Mouse (Mus musculus): ENCODE results near the gene March6.

Gene March6

GRCm38 (mm10) chr15:31530659-31531445, at the start of gene March6:
March6 (minus strand) TSS chr15:31531053.
- in situ Hi-C loops (cut with MboI, MseI): loop anchor here (5.0 kb wide), 1 partner anchor 71 kb away; the partner anchor contains the start of genes Cct5 and Fam173b

GRCm38 (mm10) chr15:31576076-31576475, 45.2 kb upstream of the March6 start:
- in situ Hi-C loops (cut with MboI, MseI): no loop called here

- in situ Hi-C loops (cut with MboI, MseI): no loop called here
Measured at GRCm38 (mm10) chr15:31573692-31574091, 42.8 kb upstream of the March6 start.

GRCm38 (mm10) chr15:31573287-31573686, 42.4 kb upstream of the March6 start:
- in situ Hi-C loops (cut with MboI, MseI): no loop called here

- in situ Hi-C loops (cut with MboI, MseI): no loop called here
Measured at GRCm38 (mm10) chr15:31571906-31572722, 41.3 kb upstream of the March6 start.

- in situ Hi-C loops (cut with MboI, MseI): no loop called here
Measured at GRCm38 (mm10) chr15:31570959-31571358, 40.1 kb upstream of the March6 start.

GRCm38 (mm10) chr15:31569325-31570022, 38.6 kb upstream of the March6 start:
- in situ Hi-C loops (cut with MboI, MseI): no loop called here

- in situ Hi-C loops (cut with MboI, MseI): no loop called here
Measured at GRCm38 (mm10) chr15:31568581-31568996, 37.7 kb upstream of the March6 start.

- in situ Hi-C loops (cut with MboI, MseI): no loop called here
Measured at GRCm38 (mm10) chr15:31567431-31567830, 36.6 kb upstream of the March6 start.

GRCm38 (mm10) chr15:31565786-31566185, 34.9 kb upstream of the March6 start:
- in situ Hi-C loops (cut with MboI, MseI): no loop called here

- in situ Hi-C loops (cut with MboI, MseI): no loop called here
Measured at GRCm38 (mm10) chr15:31565184-31565583, 34.3 kb upstream of the March6 start, which contains the start of gene Cmbl. Cmbl (plus strand) TSS chr15:31565389.

GRCm38 (mm10) chr15:31563577-31564546, 33.0 kb upstream of the March6 start:
- in situ Hi-C loops (cut with MboI, MseI): no loop called here

- in situ Hi-C loops (cut with MboI, MseI): no loop called here
Measured at GRCm38 (mm10) chr15:31562847-31563246, 32.0 kb upstream of the March6 start.

GRCm38 (mm10) chr15:31561976-31562375, 31.1 kb upstream of the March6 start:
- in situ Hi-C loops (cut with MboI, MseI): no loop called here

GRCm38 (mm10) chr15:31561390-31561789, 30.5 kb upstream of the March6 start:
- in situ Hi-C loops (cut with MboI, MseI): no loop called here

- in situ Hi-C loops (cut with MboI, MseI): loop anchor here (5.0 kb wide), 1 partner anchor 38 kb away; no protein-coding TSS in a partner anchor
Measured at GRCm38 (mm10) chr15:31554855-31555254, 24.0 kb upstream of the March6 start.

GRCm38 (mm10) chr15:31550381-31550780, 19.5 kb upstream of the March6 start:
- in situ Hi-C loops (cut with MboI, MseI): no loop called here

GRCm38 (mm10) chr15:31547421-31547820, 16.6 kb upstream of the March6 start:
- in situ Hi-C loops (cut with MboI, MseI): no loop called here

- in situ Hi-C loops (cut with MboI, MseI): no loop called here
Measured at GRCm38 (mm10) chr15:31546291-31546690, 15.4 kb upstream of the March6 start.

GRCm38 (mm10) chr15:31545058-31545457, 14.2 kb upstream of the March6 start:
- in situ Hi-C loops (cut with MboI, MseI): no loop called here

GRCm38 (mm10) chr15:31543246-31543645, 12.4 kb upstream of the March6 start:
- in situ Hi-C loops (cut with MboI, MseI): no loop called here

Data from T-helper 2 cell (primary cell).